Mouse (Mus musculus) skeletal muscle tissue, adult 2 months (tissue): Measurements from ENCODE around the gene Crocc2.
"Not testable (repeated sequence)": the region's sequence is repeated elsewhere in the genome, so short reads cannot be mapped to it uniquely, and the experiment has no call there.

Experiments used
- DNase-seq: peaks from one replicate; pipeline ENCODE4 v3.0.0-alpha.2; 2012; ENCODE audit warnings: low read depth, low spot score

Crocc2 gene

GRCm38 (mm10) chr1:93161921-93162320 is 6.6 kb upstream of the Crocc2 start:
- DNase-seq = no peak

GRCm38 (mm10) chr1:93162588-93162987 is 5.9 kb upstream of the Crocc2 start:
- DNase-seq = no peak

GRCm38 (mm10) chr1:93165447-93165846 is 3.1 kb upstream of the Crocc2 start:
- no peak for DNase-seq

- DNase-seq = no peak
These were observed 2.0 kb upstream of the Crocc2 start for GRCm38 (mm10) chr1:93166346-93167079.

GRCm38 (mm10) chr1:93173665-93174064 is 5.1 kb downstream of the Crocc2 start:
- DNase-seq = no peak

GRCm38 (mm10) chr1:93174399-93174798 is 5.9 kb downstream of the Crocc2 start:
- DNase-seq = peak; percentile 78

GRCm38 (mm10) chr1:93175849-93176248 is 7.3 kb downstream of the Crocc2 start:
- no peak for DNase-seq

- DNase-seq = peak; percentile 64
These were observed 8.2 kb downstream of the Crocc2 start for GRCm38 (mm10) chr1:93176525-93177332.

- no peak for DNase-seq
These were observed 13.8 kb downstream of the Crocc2 start for GRCm38 (mm10) chr1:93182281-93182680.

- DNase-seq = peak; percentile 26
These were observed 15.7 kb downstream of the Crocc2 start for GRCm38 (mm10) chr1:93184071-93184828.

GRCm38 (mm10) chr1:93190726-93191305 is 22.3 kb downstream of the Crocc2 start:
- no peak for DNase-seq

GRCm38 (mm10) chr1:93194961-93195360 is 26.4 kb downstream of the Crocc2 start:
- no peak for DNase-seq

GRCm38 (mm10) chr1:93197454-93197853 is 28.9 kb downstream of the Crocc2 start:
- DNase-seq = not testable (repeated sequence)

GRCm38 (mm10) chr1:93197916-93198315 is 29.4 kb downstream of the Crocc2 start:
- no peak for DNase-seq

- no peak for DNase-seq
These were observed 37.9 kb downstream of the Crocc2 start for GRCm38 (mm10) chr1:93206277-93206970.

GRCm38 (mm10) chr1:93207536-93208064 is 39.1 kb downstream of the Crocc2 start:
- no peak for DNase-seq

GRCm38 (mm10) chr1:93210213-93210641 is 41.7 kb downstream of the Crocc2 start:
- DNase-seq = peak; percentile 55

- no peak for DNase-seq
These were observed 42.5 kb downstream of the Crocc2 start for GRCm38 (mm10) chr1:93211019-93211418.

- DNase-seq = peak; percentile 38
These were observed 43.2 kb downstream of the Crocc2 start for GRCm38 (mm10) chr1:93211549-93212220.

- DNase-seq = no peak
These were observed 43.9 kb downstream of the Crocc2 start for GRCm38 (mm10) chr1:93212441-93212840.
